Mouse (Mus musculus) gastrocnemius, postnatal 4 days (tissue): Measurements from ENCODE around the gene Sypl. TPM values are rescaled to one million over a fixed set of nuclear protein-coding genes. Genes with fewer than 3 reads are reported as not detected.

ENCODE experiments used
- DNase-seq, 2 experiments: peaks; one replicate each; pipeline ENCODE4 v3.0.0; 2021 to 2022; ENCODE audit warnings: low spot score in 2 of 2, mixed read lengths in 2 of 2
- long read RNA-seq, 2 experiments: library from polyadenylated mRNA; stranded (forward); transcript quantifications; one replicate each; pipeline ENCODE4 v2.0.0; 2021
- total RNA-seq, 2 experiments: library from RNA; stranded (reverse); gene quantifications; 2 replicates each; pipeline ENCODE4 v1.2.3; 2021

Sypl gene
- 100 to 1,000 TPM; 109 to 112 TPM for total RNA-seq
- long read RNA-seq, experiment 1, transcript Sypl-201 (5 exons, 2,019 nt), result major isoform, 180 of 197 reads
- long read RNA-seq, experiment 1, partial matches to known transcripts, result 11 of 197 reads
- long read RNA-seq, experiment 1, other reads (novel, unspliced or antisense), result 6 of 197 reads
- long read RNA-seq, experiment 2, full-length matches to known transcripts, result 170 of 176 reads
- long read RNA-seq, experiment 2, partial matches to known transcripts, result 2 of 176 reads
- long read RNA-seq, experiment 2, other reads (novel, unspliced or antisense), result 4 of 176 reads

DNA sequence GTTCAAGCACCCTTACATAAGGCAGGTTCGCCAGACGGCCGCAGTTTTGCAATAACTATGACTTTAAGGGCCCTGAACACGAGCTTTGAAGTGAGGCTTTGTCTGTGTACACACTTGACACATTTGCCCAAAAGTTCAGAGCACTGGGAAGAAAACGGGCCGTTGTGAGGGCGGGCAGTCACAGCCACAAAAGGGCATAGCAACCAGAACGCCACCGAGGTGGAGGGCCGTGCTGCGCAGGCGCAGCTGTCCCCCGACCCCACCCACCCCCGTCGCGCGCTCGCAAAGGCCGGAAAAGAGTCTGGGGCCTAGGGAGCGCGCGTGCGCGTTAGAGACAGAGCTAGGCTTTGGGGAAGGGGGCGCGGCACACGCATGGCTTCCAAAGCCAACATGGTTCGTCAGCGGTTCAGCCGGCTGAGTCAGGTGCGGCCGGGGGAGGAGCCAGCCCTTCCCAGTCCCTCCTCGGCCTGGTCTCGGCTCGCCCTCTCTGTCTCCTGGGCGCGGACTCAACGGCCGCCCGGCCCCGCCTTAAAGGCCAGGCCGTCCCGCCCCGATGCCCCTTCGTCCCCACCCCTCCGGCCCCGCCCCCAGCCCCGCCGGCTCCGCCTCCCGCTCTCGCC, at the start of gene Sypl:
Gene Sypl, plus strand, starts transcription at position 296 of the 620 bp plus-strand sequence.
- DNase-seq, result peak; percentile 90 to 96

DNA sequence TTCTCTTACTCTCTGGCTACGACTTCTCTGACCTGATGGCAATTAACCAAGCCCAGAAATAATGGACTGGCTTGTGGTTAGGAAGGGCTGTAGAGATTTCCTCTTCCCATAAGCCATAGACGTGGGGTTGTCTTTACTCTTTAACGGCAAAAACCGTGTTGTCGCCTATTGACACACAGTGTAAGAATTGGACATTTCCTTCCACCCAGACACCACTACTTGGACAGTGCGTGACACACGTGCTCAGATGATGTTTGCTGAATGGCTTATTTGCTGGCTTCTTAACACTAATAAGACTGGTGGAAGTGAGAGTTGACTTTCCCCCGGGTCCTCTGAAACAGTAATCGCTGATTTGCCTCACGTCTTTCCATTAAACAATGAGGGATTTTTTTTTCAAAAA, 44.0 kb upstream of the Sypl start:
- DNase-seq, result no peak

DNA sequence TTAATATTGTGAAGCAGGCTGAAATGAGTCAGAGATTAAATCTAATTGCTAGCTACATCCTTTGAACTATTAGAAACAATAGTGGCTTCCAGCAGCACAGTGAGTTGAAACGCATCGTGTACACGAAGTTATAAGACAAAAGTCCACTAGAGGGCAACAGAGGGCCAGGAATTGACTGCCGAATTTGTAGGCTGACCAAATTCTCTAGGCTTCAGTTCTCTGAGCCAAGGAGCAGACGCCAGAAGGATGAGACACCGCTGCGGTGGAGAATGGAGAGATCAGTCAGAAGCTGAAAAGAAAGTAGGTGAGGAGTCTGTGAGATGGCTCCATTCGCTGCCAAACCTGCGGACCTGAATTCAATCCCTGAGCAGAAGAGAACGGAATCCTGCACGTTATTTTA, 43.6 kb upstream of the Sypl start:
- DNase-seq, result peak; percentile 36 to 59

DNA sequence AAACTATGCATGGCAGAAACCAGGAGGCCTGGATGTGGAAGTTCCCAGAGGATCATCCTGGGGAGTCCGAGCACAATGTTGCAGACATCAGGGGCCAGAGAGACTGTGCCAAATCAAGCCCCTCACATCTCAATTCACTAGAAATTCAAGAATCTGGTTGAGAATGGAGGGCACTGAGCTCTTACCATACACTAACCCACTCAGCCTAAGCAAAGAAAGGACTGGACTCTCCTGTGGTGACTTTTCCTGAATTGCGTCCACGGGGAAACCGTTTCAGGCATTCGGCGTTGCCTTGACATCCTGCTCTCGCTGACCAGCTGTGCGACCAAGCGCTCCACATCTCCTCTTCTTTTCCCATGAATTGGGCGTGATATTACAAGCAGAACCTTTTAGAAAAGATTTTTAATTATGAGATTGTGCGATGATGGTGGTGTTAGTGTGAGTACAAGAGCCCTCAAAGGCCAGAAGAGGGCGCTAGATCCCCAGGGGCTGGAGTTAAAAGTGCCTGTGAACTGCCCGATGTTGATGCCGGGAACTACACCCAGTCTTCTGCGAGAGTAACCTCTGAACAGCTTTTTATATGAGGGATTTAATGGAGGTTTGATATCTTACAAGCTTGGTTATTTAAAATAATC, 43.0 kb upstream of the Sypl start:
- peak in 1 of 2 experiments; percentile 24 for DNase-seq

DNA sequence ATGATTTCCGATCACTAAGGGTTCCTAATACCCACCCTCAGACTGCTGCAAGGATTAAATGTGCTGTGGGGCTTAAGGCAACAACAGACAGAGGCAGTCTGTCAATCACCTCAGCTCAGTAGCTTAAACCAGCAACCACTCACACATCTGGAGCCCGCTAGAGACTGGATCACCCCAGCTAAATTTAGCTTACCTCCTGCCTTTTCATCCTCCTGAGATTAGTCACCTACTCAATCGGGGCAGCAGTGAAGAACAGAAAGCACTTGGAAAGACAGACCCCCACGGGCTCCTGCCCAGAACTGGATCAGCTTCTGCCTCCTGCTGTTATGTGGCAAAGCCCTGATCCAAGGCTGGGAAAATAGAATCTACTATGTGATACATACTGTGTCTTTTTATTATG, 42.1 kb upstream of the Sypl start:
- DNase-seq, result no peak

DNA sequence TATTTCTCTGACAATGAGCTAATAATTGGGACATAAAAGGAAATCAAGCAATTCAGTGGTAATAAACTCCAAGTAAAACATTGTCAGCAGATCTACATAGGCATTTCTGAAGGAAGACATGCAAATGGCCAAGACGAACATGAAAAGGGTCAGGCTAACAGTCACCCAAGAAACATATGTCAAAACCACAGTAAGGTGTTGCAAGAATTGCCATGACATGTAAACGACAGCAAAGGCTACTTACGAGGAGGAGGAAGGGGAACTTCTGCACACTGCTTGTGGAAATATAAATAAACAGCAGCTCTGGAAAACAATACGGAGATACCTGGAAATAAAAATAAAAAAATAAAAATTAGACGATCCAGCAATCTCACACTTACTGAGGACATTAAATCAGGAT, 40.9 kb upstream of the Sypl start:
- no peak for DNase-seq

DNA sequence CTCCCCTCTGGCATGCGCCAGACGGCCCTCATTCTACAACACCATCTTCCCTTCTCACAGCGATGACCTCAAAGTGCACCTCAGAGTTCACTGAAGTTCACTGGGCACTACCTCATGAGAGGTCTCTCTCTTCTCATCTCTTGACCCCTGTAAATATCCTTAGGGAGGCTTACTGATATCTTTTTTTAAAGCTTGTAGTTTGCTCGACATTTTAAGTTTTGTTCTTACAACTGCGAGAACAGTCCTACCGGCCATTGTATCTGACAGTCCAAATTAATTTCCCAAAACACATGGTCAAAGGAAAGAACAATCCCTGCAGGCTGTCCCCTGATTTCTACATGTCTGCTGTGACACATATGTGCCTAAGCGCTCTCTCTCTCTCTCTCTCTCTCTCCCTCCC, 35.0 kb upstream of the Sypl start:
- DNase-seq, result no peak

DNA sequence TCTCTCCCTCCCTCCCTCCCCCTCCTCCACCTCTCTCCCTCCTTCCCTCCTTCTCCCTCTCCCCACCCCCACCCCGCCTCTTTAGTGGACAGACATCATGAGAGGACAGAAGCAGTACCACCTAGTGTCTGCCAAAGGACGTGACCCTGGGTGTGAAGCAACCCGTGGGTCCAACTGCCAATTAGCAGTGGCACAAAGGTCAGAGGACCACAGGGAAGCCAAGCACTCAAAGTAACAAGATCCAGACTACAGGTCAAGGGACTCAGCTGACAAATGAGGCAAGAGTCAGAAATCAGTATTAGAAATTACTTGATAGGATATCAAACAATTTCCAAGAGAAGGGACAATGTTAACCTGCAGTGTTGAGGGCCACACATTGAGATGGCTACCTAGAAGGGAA, 34.6 kb upstream of the Sypl start:
- no peak for DNase-seq

DNA sequence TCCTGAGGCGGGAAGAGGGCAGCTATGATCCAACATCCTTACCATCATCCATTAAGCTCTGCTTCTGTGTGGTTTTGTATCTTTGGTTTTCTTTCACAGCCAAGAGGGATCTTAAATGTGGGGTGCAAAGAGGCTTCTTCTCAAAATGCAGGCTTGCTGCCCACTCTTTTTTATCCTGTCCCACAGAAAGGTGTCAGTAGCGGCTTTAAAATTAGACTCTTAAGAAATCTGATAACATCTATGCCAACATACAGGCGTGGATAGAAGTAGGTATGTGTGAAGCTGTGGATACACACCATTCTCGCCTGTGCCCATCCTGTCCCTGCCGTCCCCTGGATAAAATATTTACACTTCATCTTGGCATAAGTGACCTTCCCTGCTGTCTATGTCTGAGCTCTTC, 34.2 kb upstream of the Sypl start:
- no peak for DNase-seq

DNA sequence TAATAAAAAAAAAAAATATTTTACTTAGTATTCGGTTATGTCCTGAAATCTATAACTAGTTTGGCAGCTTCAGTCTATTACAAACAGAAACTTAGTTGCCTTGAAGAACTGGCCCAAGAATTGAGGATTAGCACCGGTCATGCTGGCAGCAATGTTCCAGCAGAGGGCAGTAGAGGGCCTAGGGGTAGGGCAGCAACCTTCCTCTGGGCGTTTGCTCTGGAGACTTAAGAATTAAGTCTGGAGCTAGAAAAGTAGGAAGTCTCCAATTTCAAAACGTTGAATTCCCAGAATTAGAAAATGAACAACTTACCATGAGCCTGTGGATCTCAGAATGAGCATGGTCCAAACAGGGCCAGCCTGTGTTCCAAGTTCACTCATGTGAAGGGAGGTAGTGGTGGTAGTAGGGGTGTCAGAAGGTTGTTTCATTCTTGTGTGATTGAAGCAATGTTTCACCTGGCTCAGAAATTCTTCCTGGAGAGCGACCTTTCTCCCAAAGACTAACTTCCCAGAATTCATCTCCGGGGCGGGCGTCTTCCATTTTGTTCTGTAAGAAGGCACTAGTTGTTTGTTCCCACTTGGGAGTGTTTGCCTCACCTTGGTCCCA, 33.4 kb upstream of the Sypl start:
- DNase-seq, result peak in 1 of 2 experiments; percentile 61

DNA sequence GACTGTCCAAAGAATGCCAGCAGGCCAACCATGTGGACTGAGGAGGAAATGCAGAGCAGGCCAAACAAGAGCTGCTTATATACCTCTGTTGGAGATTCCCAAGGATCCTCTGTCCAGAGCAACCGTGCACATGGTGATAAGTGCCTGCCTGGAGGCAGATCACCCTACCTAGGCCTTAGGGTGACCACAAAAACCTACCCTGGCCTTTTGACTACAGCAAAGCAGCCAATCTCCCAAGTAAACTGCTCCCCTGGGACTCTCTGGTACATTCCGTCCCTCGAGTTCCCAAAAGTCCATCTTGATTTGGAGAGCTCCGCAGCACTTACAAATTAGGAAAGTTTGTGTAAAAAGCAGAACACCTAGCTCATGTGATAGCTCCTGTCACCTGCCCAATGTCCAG, 32.6 kb upstream of the Sypl start:
- DNase-seq, result no peak

DNA sequence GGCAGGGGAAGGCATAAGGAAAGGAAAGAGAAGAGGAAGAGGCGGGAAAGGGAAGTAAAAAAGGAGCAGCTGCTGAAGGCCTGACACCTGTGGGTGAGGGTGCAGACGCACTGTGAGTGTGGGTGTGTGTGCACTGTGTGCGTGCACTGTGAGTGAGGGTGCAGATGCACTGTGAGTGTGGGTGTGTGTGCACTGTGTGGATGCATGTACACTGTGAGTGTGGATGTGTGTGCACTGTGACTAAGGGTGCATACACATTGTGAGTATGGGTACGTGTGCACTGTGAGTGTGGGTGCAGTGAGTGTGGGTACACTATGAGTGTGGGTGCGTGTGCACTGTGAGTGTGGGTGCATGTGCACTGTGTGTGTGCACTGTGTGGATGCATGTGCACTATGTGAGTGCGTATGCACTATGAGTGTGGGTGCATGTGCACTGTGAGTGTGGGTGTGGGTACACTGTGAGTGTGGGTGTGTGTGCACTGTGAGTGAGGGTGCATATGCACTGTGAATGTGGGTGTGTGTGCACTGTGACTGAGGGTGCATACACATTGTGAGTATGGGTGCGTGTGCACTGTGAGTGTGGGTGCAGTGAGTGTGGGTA, 32.1 kb upstream of the Sypl start:
- DNase-seq, result no peak

DNA sequence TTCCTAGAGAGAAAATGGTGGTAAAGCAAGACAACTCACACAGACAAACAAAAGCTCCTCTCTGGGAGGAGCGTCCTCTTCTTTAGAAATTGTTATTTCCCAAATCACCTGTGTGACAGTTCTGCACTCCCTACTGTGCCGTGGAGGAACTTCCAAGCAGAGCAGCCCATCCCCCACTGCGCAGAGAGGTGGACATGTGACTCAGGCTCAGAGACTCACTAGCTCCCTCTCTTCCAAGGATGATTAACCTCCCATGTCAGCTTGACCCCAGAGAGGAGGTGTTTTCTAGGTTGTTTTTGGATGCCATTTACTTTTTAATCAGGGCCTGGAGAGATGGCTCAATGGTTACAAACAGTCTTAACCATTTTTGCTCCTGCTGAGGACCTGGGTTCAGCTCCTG, 29.4 kb upstream of the Sypl start:
- no peak for DNase-seq

DNA sequence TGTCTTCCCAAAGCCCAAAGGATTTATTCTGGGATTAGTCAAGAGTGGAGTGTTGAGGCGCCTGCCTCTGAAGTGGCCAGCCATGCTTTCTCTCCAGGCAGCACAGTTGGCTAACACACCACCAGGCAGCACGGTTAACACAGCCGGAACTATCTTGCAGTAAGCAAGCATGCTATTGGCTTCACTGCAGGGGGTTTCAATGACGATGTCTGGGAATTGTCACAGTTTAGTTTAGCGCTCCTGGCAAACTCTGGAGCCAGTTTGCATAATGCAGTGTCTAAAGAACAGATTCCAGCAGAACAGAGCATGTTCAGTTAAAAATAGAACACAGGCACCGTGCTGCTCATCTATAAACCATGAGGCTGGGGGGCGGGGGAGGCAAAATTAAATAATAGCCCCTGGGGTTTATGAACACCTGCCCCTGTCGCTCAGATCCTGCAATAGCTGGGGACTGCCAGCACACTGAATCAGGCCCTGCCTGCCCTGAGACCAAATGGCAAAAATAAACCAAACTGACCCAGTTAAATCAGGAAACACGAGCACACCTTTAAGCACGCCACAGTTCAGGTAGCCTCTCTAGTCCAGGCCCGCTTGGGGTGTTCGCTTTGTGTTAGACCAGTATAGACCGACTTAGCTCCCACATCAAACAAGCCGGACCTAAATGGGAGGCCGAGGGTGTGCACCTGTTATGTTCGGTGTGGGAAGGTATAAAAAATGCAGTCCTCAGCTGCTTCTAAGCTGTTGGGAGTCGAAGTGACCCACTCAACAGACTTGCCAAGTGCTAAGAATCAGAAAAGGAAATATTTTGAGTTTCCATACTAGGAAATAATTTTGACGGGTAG, 27.1 kb upstream of the Sypl start:
- peak in 1 of 2 experiments; percentile 36 for DNase-seq

DNA sequence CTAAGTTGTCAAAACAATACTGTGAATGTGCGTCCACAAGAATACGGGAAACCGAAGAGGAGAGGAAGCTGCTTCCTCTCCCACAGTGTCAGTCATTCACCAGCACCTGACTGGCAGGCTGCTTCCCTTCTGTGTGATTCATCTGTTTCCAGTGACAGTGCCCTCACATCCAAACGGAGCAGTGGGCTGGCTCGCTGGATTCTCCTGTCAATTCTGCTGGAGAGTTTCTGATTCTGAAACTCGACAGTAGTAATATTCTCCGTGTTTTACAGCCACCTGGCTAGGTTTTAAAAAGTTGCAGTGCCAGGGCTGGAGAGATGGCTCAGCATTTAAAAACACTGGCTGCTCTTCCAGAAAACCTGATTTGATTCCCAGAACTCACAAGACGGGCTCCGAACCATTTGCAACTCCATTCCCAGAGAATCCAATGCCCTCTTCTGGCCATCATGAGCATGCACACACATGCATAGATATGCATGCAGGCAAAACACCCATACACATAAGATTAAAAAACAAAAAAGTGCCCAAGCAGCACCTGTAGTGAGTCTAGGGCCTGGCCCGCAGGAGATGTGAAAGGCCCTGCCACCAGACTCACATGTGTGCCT, 26.4 kb upstream of the Sypl start:
- DNase-seq, result no peak

DNA sequence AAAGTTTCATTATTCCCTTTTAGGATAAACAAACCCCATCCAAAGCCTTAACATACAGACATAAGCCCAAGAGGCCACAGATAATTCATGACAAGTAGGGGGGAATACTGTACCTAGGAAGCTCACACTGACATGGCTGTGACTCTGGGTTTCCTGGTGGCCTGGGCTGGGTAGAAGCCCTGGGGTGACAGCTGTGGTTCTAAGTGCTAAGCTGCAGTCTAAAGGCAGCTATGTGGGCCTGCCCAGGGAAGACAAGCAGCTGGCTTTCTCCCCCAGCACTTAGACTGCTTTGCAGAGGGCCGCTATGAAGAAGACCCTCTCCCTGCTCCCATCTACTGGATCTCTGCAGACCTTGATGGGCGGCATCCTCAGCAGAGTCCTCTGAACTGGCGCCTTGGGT, 25.5 kb upstream of the Sypl start:
- DNase-seq, result no peak

DNA sequence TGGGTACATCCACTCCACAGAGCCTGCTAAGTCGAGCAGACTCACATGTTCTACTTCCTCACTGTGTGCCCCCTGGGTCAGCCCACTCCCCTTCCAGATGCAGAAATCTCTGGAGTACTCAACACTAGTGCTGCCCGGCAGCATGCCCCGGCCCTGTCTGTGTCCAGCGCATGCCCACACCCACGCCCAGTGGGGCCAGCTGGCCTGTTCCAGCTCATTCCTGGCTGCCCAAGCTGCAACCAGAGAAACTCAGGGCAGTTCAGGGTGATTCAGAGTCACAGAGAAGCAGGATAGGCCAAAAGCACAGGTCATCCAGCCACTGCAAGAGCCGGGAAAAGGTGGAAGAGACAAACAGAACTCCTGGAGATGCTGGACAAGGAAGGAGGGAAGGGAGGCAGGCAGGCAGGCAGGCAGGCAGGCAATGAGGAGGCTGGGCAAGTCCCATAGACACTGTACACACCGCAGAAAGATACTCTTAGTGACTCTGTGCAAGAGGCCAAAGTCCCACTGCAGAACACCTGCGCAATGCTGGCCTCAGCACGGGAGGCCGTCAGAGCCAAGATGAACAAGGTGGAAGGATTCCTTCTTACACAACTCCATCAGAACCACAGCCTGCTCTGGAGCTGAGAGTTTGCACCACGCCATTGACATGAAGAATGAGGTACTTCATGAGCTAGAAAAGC, 23.7 kb upstream of the Sypl start:
- no peak for DNase-seq

DNA sequence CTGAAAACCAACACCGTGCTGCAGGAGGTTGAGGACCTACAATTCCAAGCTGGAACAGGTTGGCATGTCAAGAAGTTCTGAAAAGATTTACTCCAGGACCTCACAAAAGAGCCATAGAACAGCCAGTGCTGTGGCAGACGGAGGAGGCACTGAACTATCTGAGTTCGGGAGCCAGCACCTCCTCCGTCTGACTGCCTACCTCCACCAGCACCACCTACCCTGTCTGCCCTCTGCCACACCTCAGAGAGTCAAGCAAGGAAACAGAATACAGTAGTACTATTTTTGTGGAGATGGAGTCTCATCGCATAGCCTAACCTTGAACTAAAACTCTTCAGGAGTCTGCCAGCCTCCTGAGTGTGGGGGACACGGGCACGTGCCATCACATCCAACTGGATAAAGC, 23.1 kb upstream of the Sypl start:
- DNase-seq, result no peak

DNA sequence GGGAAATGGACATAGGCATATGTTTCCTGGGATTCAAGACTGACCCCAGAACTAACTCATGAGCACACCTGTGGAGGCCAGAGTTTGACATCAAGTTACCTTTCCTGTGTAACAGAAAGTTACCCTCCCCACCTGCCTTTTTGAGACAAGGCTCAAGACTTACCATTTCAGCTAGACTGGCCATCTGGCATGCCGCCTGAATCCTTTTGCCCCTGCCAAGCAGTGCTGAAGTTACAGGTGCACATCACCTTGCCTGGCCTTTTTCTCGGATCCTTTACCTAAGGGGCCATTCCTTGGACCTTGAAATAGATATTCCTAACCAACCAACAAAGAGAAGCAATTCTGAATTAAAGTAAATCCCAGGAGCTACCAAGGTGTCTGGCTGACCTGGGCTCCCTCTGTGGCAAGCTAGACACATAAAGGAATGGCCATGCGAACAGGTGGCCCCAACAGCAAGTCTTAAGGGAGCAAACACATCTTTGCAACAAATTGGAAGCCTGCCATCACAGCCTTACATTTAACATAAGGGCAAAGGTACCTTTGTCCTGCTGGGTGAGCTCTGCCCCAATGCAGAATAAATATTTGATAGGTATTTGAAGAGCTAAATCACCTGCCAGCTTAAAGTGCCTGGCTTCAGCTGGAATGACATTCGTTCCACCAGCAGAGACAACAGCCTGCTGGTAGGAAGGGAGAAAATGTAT, 17.3 kb upstream of the Sypl start:
- DNase-seq, result no peak
